Mouse (Mus musculus) liver, adult 10 weeks (tissue): Measurements from ENCODE around the gene Hs1bp3. TPM values are rescaled to one million over a fixed set of nuclear protein-coding genes. Genes with fewer than 3 reads are reported as not detected.

Experiments
- polyA plus RNA-seq: library from polyadenylated mRNA; stranded (reverse); fragments of 350-450 nt; fragmentation: Illumina TruSeq; extraction: RNeasy Lipid Tissue Mini Kit (QIAGEN cat#74804); gene quantifications from one replicate; pipeline ENCODE4 v1.2.3, GENCODE M21; 2014; ENCODE audit warnings: low read depth, low replicate concordance

Gene Hs1bp3
- polyA plus RNA-seq, result 2.2 TPM

GRCm38 (mm10) chr12:8313270-8313771 lies at the start of gene Hs1bp3:
Gene Hs1bp3, plus strand, starts transcription at chr12:8313432.

GRCm38 (mm10) chr12:8301841-8302431 lies 11.3 kb upstream of the Hs1bp3 start, which contains the start of gene Gdf7:
Gene Gdf7, minus strand, starts transcription at chr12:8301954.

Other genes starting within 250 kb of the Hs1bp3 start
- 31.2 TPM for gene Ldah, start 105.3 kb upstream of the Hs1bp3 start, polyA plus RNA-seq
- not detected for gene Gdf7, start 11.5 kb upstream of the Hs1bp3 start, polyA plus RNA-seq
- 16.4 TPM for gene Rhob, start 186.6 kb downstream of the Hs1bp3 start, polyA plus RNA-seq